Mouse (Mus musculus) MN1 (cell line): Measurements from ENCODE around the gene Fxyd1.

ENCODE experiments used
- DNase-seq: peaks from one replicate; pipeline ENCODE4 v3.0.0-alpha.2; 2016; ENCODE audit warnings: low spot score

The Fxyd1 gene

DNA sequence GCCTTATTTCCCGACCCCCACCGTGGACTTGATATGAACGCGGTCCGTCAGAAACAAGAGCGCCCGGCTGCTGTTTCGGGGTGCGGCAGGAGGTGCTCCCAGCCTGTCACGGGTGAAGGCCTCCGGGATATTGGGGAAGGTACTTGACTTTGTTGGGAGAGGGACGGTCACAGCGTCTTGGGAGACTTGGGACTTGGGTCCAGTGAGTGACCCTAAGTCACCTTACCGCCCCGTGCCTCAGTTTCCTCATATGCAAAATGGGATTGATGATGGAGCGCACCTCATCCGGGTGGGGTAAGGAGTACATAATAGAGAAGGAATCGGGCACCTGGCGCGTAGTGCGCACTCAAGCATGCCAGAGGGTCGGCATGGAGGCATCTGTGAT, 4.8 kb downstream of the Fxyd1 start:
- DNase-seq = no peak

- no peak for DNase-seq
Measured at GRCm38 (mm10) chr7:31051321-31052021, 5.5 kb downstream of the Fxyd1 start, which contains the start of gene Fxyd7. Gene Fxyd7 (minus strand): TSS chr7:31051467.

GRCm38 (mm10) chr7:31050921-31051320, 6.1 kb downstream of the Fxyd1 start:
- peak; percentile 47 for DNase-seq

GRCm38 (mm10) chr7:31050487-31050886, 6.5 kb downstream of the Fxyd1 start:
- no peak for DNase-seq

DNA sequence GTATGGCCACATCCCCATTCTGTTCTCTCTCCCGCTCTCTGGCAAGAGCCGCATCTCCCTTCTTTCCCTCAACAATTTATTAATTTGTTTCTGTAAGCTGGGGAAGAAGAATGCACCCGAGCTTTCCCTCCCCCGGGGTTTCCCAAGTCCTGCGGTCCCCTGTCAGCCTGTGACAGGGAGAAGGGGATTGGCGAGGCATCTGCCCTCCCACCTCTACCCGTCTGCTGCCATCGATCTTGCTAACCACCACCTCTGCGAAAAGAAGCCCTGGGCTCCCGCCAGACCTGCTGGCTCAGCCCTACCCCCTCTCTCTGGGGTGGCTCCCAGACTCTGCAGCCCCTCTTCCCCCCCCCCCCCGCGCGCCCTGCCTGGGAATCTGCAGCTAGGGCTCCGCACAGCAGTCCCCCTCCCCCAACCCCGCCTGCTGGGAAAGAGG, 7.1 kb downstream of the Fxyd1 start:
- DNase-seq = no peak

DNA sequence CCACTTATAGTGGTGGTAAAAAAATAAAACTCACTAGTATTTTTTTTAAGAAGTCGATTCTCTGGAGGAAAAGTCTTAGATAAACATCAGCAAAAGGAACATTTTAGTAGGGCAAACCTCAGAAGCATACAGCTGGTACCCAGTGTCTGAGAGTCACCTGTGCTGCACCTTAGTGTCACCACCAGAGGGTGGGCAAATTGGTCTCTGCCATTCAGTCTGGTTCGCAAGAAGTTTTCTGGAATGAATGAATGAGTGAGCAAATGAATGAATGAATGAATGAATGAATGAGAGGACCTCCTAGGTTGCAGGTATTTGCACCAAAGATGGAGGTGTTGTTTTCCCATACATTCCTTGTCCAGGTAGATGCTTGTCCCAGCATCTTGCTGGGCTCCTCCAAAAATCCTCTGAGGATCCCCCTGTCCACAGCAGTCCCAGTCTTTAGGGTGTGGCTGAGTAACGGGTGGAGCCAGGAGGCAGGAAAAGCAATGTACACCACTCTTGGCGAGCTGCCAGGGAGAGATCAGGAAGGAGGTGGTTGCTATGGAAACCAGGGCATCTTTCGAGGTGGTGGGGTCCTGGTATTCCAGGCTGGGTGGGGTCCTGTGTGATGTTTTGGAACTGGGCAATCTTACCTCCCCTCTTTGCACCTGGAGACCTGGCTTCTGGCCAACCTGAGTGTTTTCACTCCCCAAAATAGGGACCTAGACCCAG, 7.7 kb downstream of the Fxyd1 start:
- peak; percentile 70 for DNase-seq

DNA sequence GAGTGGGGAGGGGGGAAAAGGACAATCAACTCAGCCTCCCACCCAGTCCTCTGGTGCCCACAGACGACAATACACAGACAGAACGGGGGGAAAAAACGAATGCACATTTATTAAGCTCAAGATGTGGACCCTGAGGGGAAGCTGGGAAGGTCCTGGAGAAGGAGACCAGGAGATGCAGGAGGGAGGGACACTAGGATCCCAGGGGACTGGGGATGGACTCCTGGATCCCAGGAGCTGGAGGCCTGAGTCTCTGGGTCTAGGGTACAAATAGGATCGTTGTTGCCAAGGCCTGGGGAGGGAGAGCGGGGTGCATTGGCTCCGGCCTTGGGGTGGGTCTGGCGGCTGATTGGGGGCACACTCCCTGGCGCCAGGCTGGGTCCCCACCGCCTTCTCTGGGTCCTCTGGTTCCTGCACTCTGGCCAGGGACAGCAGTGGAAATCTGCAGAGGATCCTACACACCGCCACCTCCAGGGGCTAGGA, 14.5 kb downstream of the Fxyd1 start, which contains the start of gene Fxyd5:
TSS of gene Fxyd5 (minus strand) at position 51 of the 480 bp plus-strand sequence.
- no peak for DNase-seq

DNA sequence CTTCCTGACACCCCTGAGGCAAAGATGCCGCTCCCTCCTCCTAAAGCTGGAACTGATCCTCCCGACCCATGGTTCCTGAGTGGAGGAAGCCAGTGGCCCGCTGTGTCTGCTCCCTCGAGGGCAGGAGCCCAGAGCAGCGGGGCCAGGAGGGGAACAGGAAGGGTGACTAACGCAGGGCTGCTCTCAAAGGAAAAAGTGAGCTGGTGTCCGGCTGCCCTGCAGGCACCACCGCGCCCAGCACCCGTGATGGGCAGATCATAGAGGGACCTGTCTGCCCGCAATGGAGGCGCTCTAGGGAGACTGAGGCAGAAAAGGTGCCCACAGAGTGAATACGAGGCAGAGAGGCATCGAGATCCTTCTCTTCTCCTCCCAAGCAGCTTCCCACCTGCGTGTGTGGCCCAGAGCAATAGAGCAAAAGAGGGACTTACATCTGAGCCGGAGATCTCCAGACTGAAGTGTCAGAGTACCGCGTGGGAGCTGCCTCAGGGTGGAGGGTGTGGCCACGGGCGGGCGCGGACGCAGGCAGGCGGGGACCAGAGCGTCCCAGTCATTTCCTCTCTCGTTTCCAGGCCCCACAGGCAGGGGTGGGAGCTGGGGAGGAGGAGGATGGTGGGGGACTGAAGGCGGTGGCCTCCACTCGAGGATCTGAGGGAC, 15.2 kb downstream of the Fxyd1 start:
- DNase-seq = peak; percentile 48

- no peak for DNase-seq
Measured at GRCm38 (mm10) chr7:31041023-31041407, 16.0 kb downstream of the Fxyd1 start.

- DNase-seq = no peak
Measured at GRCm38 (mm10) chr7:31040281-31041022, 16.5 kb downstream of the Fxyd1 start.

GRCm38 (mm10) chr7:31039011-31039410, 18.0 kb downstream of the Fxyd1 start:
- DNase-seq = no peak

GRCm38 (mm10) chr7:31037675-31038074, 19.3 kb downstream of the Fxyd1 start:
- DNase-seq = no peak

DNA sequence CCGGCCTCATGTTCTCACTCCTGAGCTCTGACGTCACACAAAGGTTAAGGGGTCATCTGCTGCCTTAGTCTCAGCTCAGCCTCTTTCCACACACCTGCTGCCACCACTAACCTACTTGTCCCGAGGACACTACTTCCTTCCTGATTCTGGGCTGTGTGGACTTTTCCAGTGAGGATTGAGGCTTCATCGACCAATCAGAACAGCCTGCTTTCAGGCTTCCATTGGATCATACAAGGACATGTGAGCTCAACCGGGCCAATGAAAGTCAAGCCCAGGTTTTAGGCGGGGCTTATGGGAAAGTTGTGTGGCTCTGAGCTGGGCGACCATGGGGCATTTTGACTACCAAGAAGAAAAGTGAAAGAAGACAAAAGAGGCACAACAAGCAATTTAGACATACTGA, 20.1 kb downstream of the Fxyd1 start:
- DNase-seq = no peak

- no peak for DNase-seq
Measured at GRCm38 (mm10) chr7:31035291-31035690, 21.7 kb downstream of the Fxyd1 start.

DNA sequence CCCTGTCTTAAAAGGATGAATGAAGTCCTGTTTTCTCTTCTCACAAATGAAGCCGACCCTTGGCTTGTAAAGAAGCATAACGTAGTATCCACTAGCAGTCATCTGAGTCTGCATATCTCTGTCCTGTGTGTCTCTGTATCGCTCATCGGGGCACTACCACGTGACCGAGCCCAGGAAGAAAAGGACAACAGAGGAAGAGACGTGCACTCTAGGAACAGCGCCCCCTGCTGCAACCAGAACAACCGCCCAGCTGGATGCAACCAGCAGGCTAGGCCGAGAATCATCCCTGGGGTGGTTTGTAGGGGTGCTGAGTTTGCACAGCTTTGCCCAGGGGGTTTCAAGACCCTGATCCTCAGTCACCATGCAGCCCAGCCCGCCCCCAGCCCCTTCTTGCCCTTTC, 22.2 kb downstream of the Fxyd1 start:
- DNase-seq = no peak

DNA sequence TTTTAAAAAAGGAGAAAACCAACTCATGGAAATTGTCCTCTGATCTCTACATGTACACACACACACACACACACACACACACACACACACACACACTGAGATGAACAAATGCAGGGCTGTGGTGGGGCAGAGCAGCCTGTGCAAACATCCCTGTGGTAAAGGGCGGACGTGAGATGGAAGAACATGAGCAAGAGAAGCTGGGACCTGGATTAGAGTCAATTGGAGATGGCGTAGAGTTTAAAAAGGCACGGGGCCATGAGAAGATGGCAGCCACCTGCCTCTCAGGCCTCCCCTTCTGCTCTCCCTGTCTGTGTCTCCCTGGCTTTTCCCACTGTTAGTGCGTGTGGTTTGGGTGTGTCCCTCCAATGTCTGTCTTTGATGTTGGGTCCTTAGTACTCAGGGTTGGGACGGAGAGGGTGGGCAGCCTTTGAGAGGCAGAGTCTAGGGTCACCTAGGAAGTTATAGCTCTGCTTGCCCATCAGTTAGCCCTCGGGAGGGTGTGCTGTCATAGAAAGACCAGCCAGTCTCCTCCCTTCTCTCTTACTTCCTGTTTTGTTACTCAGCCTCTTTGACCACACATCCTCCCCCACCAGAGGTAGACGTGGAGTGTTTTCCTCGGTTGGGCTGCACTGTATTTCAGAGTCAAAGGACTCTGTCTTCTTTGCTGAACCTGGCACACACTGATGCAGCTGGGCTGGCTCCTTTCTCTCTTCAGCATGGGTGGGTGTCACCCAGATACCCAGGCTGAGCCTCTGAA, 23.4 kb downstream of the Fxyd1 start:
- no peak for DNase-seq

DNA sequence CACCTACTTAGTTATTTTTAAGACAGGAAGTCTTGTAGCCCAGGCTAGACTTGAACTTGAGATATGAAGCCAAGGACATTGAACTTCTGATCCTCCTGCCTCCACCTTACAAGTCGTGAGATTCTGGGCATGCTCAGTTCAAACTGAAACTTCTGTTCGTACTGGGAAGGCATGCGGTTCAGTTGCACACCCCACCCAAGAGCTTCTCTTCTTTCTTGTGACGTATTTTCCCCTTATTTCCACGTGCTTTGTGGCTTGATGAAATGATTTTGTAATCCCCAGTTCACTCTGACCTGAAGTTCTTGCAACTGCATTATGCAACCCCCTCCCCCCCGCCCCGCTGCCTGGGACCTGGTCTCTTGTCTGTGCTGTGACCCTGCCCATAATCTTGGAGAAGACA, 25.3 kb downstream of the Fxyd1 start:
- DNase-seq = no peak

- no peak for DNase-seq
Measured at GRCm38 (mm10) chr7:31030717-31031116, 26.3 kb downstream of the Fxyd1 start.

GRCm38 (mm10) chr7:31028609-31029008, 28.4 kb downstream of the Fxyd1 start:
- DNase-seq = no peak

- peak; percentile 37 for DNase-seq
Measured at GRCm38 (mm10) chr7:31017104-31017901, 39.7 kb downstream of the Fxyd1 start.

GRCm38 (mm10) chr7:31012971-31013370, 44.0 kb downstream of the Fxyd1 start:
- DNase-seq = no peak
